Mouse (Mus musculus): ENCODE results near the gene Ildr1. TPM values are rescaled to one million over a fixed set of nuclear protein-coding genes. Genes with fewer than 3 reads are reported as not detected.

Gene Ildr1
- polyA plus RNA-seq, 1 experiment from 2014 or later = 0.19 TPM

- WGBS = 36% methylated on average over 4 of the region's 4 CpGs
- no peaks in the 10 kb centered on the region for H3K9me3 ChIP-seq (ENCODE audit: control insufficient read depth, low read length)
- H3K4me1 ChIP-seq (replicated peaks; ENCODE audit: control insufficient read depth, insufficient read depth, low read length) = no peaks in the 10 kb centered on the region
- no peak overlapping the region for H3K27ac ChIP-seq (ENCODE audit: low read length)
- no peaks in the 10 kb centered on the region for H3K36me3 ChIP-seq (ENCODE audit: control insufficient read depth, insufficient read depth)
- no peak for ATAC-seq
- no peak overlapping the region for H3K4me2 ChIP-seq (ENCODE audit: low read length)
- no peak overlapping the region for H3K9ac ChIP-seq (replicated peaks; ENCODE audit: low read depth, low read length)
- H3K27me3 ChIP-seq (replicated peaks; ENCODE audit: control insufficient read depth, insufficient read depth, low read length) = no peaks in the 10 kb centered on the region
- no peak overlapping the region for H3K4me3 ChIP-seq (replicated peaks; ENCODE audit: low read length)
Measured at GRCm38 (mm10) chr16:36739404-36739930, 45.7 kb downstream of the Ildr1 start.

- no peak overlapping the region for H3K27ac ChIP-seq (ENCODE audit: low read length)
- H3K9ac ChIP-seq (replicated peaks; ENCODE audit: low read depth, low read length) = no peak overlapping the region
- H3K4me3 ChIP-seq (replicated peaks; ENCODE audit: low read length) = no peak overlapping the region
- no peaks in the 10 kb centered on the region for H3K27me3 ChIP-seq (replicated peaks; ENCODE audit: control insufficient read depth, insufficient read depth, low read length)
- no peak overlapping the region for H3K4me2 ChIP-seq (ENCODE audit: low read length)
- WGBS = 93% methylated on average over 8 of the region's 8 CpGs
- H3K9me3 ChIP-seq (ENCODE audit: control insufficient read depth, low read length) = no peaks in the 10 kb centered on the region
- no peaks in the 10 kb centered on the region for H3K4me1 ChIP-seq (replicated peaks; ENCODE audit: control insufficient read depth, insufficient read depth, low read length)
- H3K36me3 ChIP-seq (ENCODE audit: control insufficient read depth, insufficient read depth) = no peaks in the 10 kb centered on the region
- ATAC-seq = no peak
Measured at GRCm38 (mm10) chr16:36743580-36743979, 49.8 kb downstream of the Ildr1 start.

DNA sequence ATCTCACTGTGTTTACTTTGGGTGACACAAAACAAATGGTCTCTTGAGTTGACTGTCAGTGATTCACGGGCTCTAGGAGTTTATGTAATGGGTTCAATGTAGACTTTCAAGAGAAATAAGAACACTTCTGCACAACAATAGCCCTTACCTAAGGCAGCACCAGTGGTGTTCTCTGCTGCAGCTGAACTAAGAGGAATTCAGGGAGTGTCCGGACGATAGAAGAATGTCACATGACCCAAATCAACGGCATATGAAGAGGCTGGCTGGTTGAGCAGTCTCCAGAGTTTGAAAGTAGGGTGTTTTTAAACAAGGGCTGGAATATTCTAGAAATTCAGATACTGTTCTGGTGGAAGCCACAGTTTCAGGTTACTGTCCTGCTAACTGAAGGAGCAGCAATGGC lies 53.3 kb downstream of the Ildr1 start:
- H3K9me3 ChIP-seq (ENCODE audit: control insufficient read depth, low read length) = no peaks in the 10 kb centered on the region
- H3K36me3 ChIP-seq (ENCODE audit: control insufficient read depth, insufficient read depth) = no peaks in the 10 kb centered on the region
- ATAC-seq = no peak
- H3K9ac ChIP-seq (replicated peaks; ENCODE audit: low read depth, low read length) = no peak overlapping the region
- H3K27me3 ChIP-seq (replicated peaks; ENCODE audit: control insufficient read depth, insufficient read depth, low read length) = no peaks in the 10 kb centered on the region
- H3K4me2 ChIP-seq (ENCODE audit: low read length) = no peak overlapping the region
- no peak overlapping the region for H3K27ac ChIP-seq (ENCODE audit: low read length)
- no peak overlapping the region for H3K4me3 ChIP-seq (replicated peaks; ENCODE audit: low read length)
- WGBS = 82% methylated on average over 4 of the region's 4 CpGs
- H3K4me1 ChIP-seq (replicated peaks; ENCODE audit: control insufficient read depth, insufficient read depth, low read length) = no peaks in the 10 kb centered on the region

DNA sequence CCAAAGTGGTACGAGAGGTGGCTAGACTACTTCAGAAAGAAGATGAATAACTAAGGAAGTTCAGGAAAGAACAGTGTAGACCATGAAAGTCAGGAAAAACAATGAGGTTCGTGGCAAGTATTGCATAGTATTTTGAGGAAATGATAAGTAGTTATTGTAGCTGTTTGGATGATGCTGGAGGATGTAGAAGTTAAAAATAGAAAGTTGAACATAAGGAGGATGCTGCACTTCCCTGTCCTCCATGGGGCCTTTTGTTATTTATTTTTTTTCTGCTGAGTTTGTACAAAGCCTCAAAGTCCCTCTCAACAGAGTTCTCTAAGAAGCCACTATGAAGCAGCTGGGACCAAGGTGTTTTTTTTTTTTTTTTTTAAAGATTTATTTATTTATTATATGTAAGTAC lies 54.0 kb downstream of the Ildr1 start:
- H3K4me2 ChIP-seq (ENCODE audit: low read length) = no peak overlapping the region
- H3K27ac ChIP-seq (ENCODE audit: low read length) = no peak overlapping the region
- no peak overlapping the region for H3K9ac ChIP-seq (replicated peaks; ENCODE audit: low read depth, low read length)
- no peaks in the 10 kb centered on the region for H3K4me1 ChIP-seq (replicated peaks; ENCODE audit: control insufficient read depth, insufficient read depth, low read length)
- no peaks in the 10 kb centered on the region for H3K27me3 ChIP-seq (replicated peaks; ENCODE audit: control insufficient read depth, insufficient read depth, low read length)
- no peak for ATAC-seq
- H3K36me3 ChIP-seq (ENCODE audit: control insufficient read depth, insufficient read depth) = no peaks in the 10 kb centered on the region
- 82% methylated on average over 2 of the region's 2 CpGs for WGBS
- H3K9me3 ChIP-seq (ENCODE audit: control insufficient read depth, low read length) = no peaks in the 10 kb centered on the region
- H3K4me3 ChIP-seq (replicated peaks; ENCODE audit: low read length) = no peak overlapping the region

- Histone ChIP-seq H3K27me3 (replicated peaks; ENCODE audit: control insufficient read depth, insufficient read depth, low read length) (no peaks in the 10 kb centered on the region), H3K27ac (ENCODE audit: low read length) (no peak overlapping the region), H3K4me1 (replicated peaks; ENCODE audit: control insufficient read depth, insufficient read depth, low read length) (no peaks in the 10 kb centered on the region), H3K36me3 (ENCODE audit: control insufficient read depth, insufficient read depth) (no peaks in the 10 kb centered on the region), H3K9ac (replicated peaks; ENCODE audit: low read depth, low read length) (no peak overlapping the region), H3K4me2 (ENCODE audit: low read length) (no peak overlapping the region), H3K9me3 (ENCODE audit: control insufficient read depth, low read length) (no peaks in the 10 kb centered on the region), H3K4me3 (replicated peaks; ENCODE audit: low read length) (no peak overlapping the region)
- 97% methylated on average over 3 of the region's 3 CpGs for WGBS
- no peak for ATAC-seq
Measured at GRCm38 (mm10) chr16:36751979-36752378, 58.2 kb downstream of the Ildr1 start.

DNA sequence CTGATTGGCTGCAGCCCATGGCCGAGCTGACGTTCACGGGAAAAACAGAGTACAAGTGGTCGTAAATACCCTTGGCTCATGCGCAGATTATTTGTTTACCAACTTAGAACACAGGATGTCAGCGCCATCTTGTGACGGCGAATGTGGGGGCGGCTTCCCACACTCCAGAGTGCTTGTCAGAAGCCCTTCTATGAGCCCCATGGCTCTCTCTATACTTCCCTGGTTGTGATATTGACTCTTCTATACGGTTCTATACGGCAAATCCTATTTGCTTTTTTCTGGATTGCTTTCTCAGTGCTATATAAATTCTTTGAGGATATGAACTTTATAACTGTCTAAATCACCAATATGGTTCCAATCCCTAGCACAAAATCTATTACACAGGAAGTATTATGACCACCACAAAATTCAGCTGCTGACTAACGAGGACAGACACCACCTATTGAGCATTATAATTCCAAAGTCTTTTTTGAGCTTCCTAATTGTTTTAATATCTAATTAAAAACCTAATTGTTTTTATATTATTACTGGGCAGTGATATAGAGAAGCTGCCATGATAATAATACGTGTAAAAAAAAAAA lies 76.5 kb downstream of the Ildr1 start:
- no peak overlapping the region for H3K9ac ChIP-seq (replicated peaks; ENCODE audit: low read depth, low read length)
- no peak overlapping the region for H3K4me2 ChIP-seq (ENCODE audit: low read length)
- H3K36me3 ChIP-seq (ENCODE audit: control insufficient read depth, insufficient read depth) = no peaks in the 10 kb centered on the region
- 62% methylated on average over 8 of the region's 13 CpGs for WGBS
- H3K4me3 ChIP-seq (replicated peaks; ENCODE audit: low read length) = no peak overlapping the region
- no peaks in the 10 kb centered on the region for H3K27me3 ChIP-seq (replicated peaks; ENCODE audit: control insufficient read depth, insufficient read depth, low read length)
- ATAC-seq = peak; percentile 58; the same call in 1 of the 2 replicates
- peaks cover 4% of the 10 kb centered on the region; the same call in 1 of the 2 replicates for H3K4me1 ChIP-seq (replicated peaks; ENCODE audit: control insufficient read depth, insufficient read depth, low read length)
- H3K27ac ChIP-seq (ENCODE audit: low read length) = peak overlapping the region; percentile 33; the same call in 1 of the 2 replicates
- H3K9me3 ChIP-seq (ENCODE audit: control insufficient read depth, low read length) = no peaks in the 10 kb centered on the region

- 15% methylated on average over 4 of the region's 4 CpGs for WGBS
- H3K36me3 ChIP-seq (ENCODE audit: control insufficient read depth, insufficient read depth) = no peaks in the 10 kb centered on the region
- H3K4me3 ChIP-seq (replicated peaks; ENCODE audit: low read length) = no peak overlapping the region
- ATAC-seq = peak; percentile 84
- H3K9me3 ChIP-seq (ENCODE audit: control insufficient read depth, low read length) = no peaks in the 10 kb centered on the region
- peak overlapping the region; percentile 31 for H3K27ac ChIP-seq (ENCODE audit: low read length)
- H3K9ac ChIP-seq (replicated peaks; ENCODE audit: low read depth, low read length) = no peak overlapping the region
- H3K4me1 ChIP-seq (replicated peaks; ENCODE audit: control insufficient read depth, insufficient read depth, low read length) = peaks cover 6% of the 10 kb centered on the region
- no peak overlapping the region for H3K4me2 ChIP-seq (ENCODE audit: low read length)
- no peaks in the 10 kb centered on the region for H3K27me3 ChIP-seq (replicated peaks; ENCODE audit: control insufficient read depth, insufficient read depth, low read length)
Measured at GRCm38 (mm10) chr16:36770830-36771229, 77.1 kb downstream of the Ildr1 start.

DNA sequence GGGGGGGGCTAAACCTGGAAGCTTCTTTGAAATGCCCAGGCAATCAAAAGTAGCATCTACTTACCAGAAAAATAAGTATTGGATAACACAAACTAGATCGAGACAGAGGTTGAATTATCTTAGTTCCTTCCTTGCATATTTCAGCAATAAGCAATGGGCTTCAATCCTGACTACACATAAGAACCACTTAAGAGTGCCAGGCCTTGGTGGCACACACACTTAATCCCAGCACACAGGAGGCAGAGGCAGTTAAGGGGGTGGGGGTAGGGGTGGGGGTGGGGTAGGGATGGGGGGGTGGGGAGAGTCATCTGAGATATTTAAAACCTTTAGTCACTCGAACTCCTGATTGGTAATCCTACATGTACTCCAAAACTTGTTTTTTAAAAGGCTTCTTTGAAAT lies 77.5 kb downstream of the Ildr1 start:
- no peak overlapping the region for H3K9ac ChIP-seq (replicated peaks; ENCODE audit: low read depth, low read length)
- WGBS = 52% methylated on average over 2 of the region's 2 CpGs
- H3K4me1 ChIP-seq (replicated peaks; ENCODE audit: control insufficient read depth, insufficient read depth, low read length) = peaks cover 7% of the 10 kb centered on the region
- no peaks in the 10 kb centered on the region for H3K36me3 ChIP-seq (ENCODE audit: control insufficient read depth, insufficient read depth)
- H3K27ac ChIP-seq (ENCODE audit: low read length) = peak overlapping the region; percentile 31
- H3K27me3 ChIP-seq (replicated peaks; ENCODE audit: control insufficient read depth, insufficient read depth, low read length) = no peaks in the 10 kb centered on the region
- no peak overlapping the region for H3K4me3 ChIP-seq (replicated peaks; ENCODE audit: low read length)
- H3K4me2 ChIP-seq (ENCODE audit: low read length) = no peak overlapping the region
- no peaks in the 10 kb centered on the region for H3K9me3 ChIP-seq (ENCODE audit: control insufficient read depth, low read length)
- peak; percentile 37 for ATAC-seq

DNA sequence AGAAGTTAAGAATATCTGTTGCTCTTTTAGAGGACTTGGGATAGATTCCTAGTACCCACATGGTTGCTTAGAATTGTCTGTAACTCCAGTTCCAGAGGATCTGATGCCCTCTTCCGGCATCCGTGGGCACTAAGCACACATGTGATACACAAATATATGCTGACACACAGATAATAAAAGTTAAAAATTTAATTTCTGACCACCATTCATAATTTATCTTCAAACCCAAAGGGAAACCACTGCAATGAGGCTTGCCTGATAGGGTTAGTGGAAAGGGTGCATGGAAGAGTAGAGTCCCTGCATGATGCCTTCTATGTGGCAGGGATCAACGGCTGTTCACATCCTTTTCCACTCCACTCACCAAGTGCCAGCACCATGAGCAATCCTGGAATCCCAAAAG lies 77.9 kb downstream of the Ildr1 start:
- Histone ChIP-seq H3K27ac (ENCODE audit: low read length) (no peak overlapping the region), H3K9ac (replicated peaks; ENCODE audit: low read depth, low read length) (no peak overlapping the region), H3K9me3 (ENCODE audit: control insufficient read depth, low read length) (no peaks in the 10 kb centered on the region), H3K4me3 (replicated peaks; ENCODE audit: low read length) (no peak overlapping the region), H3K36me3 (ENCODE audit: control insufficient read depth, insufficient read depth) (no peaks in the 10 kb centered on the region), H3K4me1 (replicated peaks; ENCODE audit: control insufficient read depth, insufficient read depth, low read length) (peaks cover 7% of the 10 kb centered on the region), H3K27me3 (replicated peaks; ENCODE audit: control insufficient read depth, insufficient read depth, low read length) (no peaks in the 10 kb centered on the region), H3K4me2 (ENCODE audit: low read length) (no peak overlapping the region)
- WGBS = 91% methylated on average over 3 of the region's 3 CpGs
- ATAC-seq = no peak

DNA sequence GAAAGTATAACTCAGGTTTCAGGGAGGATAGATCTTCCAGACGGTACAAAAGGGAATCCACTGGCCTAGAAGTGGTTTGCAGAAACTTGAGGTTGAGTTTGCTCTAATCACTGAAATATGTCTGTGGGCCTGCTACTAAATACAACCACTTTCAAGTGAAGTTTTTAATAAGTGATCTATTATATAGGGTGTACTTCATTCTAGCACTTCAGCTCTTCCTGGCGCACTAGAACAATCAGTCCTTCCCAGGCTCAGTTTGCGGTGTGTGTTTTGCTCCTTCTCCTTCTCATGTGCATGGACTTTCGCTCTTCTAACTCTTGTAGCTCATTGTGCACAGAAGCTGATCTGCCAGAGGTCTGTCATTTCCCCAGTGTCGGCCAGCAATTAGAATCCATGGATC lies 79.2 kb downstream of the Ildr1 start:
- H3K4me1 ChIP-seq (replicated peaks; ENCODE audit: control insufficient read depth, insufficient read depth, low read length) = peaks cover 7% of the 10 kb centered on the region
- H3K9ac ChIP-seq (replicated peaks; ENCODE audit: low read depth, low read length) = no peak overlapping the region
- WGBS = 90% methylated on average over 5 of the region's 5 CpGs
- H3K36me3 ChIP-seq (ENCODE audit: control insufficient read depth, insufficient read depth) = no peaks in the 10 kb centered on the region
- H3K9me3 ChIP-seq (ENCODE audit: control insufficient read depth, low read length) = no peaks in the 10 kb centered on the region
- no peak overlapping the region for H3K4me3 ChIP-seq (replicated peaks; ENCODE audit: low read length)
- no peaks in the 10 kb centered on the region for H3K27me3 ChIP-seq (replicated peaks; ENCODE audit: control insufficient read depth, insufficient read depth, low read length)
- H3K4me2 ChIP-seq (ENCODE audit: low read length) = no peak overlapping the region
- H3K27ac ChIP-seq (ENCODE audit: low read length) = no peak overlapping the region
- ATAC-seq = no peak
